Mouse (Mus musculus) embryonic facial prominence, embryonic 12.5 days (tissue): ENCODE results near the gene Pelp1. TPM values are rescaled to one million over a fixed set of nuclear protein-coding genes. Genes with fewer than 3 reads are reported as not detected.

Experiments used
- ATAC-seq: fragments of 200-750 bp; cut with Nextera tagmentation; 2 replicates; pipeline ENCODE4 v1.8.0; 2017; ENCODE audit not compliant: insufficient number of reproducible peaks, insufficient read depth, low FRiP score, low TSS enrichment
- H3K27ac ChIP-seq: fragments of 300-500 bp; sonication (generic); 2 replicates; pipeline ENCODE4 v1.5.1; 2016; ENCODE audit warnings: mild to moderate bottlenecking
- H3K27me3 ChIP-seq: fragments of 300-500 bp; sonication (generic); 2 replicates; pipeline ENCODE4 v1.6.1; 2016; ENCODE audit warnings: mild to moderate bottlenecking, moderate library complexity
- H3K36me3 ChIP-seq: fragments of 300-500 bp; sonication (generic); 2 replicates; pipeline ENCODE4 v1.6.1; 2016; ENCODE audit warnings: mild to moderate bottlenecking
- H3K4me1 ChIP-seq: fragments of 300-500 bp; sonication (generic); 2 replicates; pipeline ENCODE4 v1.6.1; 2016
- H3K4me2 ChIP-seq: fragments of 300-500 bp; sonication (generic); replicated peaks from 2 replicates; pipeline ENCODE4 v1.6.1; 2016; ENCODE audit warnings: mild to moderate bottlenecking, moderate library complexity
- H3K4me3 ChIP-seq: fragments of 300-500 bp; sonication (generic); 2 replicates; pipeline ENCODE4 v1.5.1; 2016; ENCODE audit warnings: mild to moderate bottlenecking
- H3K9ac ChIP-seq: fragments of 300-500 bp; sonication (generic); 2 replicates; pipeline ENCODE4 v1.6.1; 2016; ENCODE audit warnings: mild to moderate bottlenecking, moderate library complexity
- H3K9me3 ChIP-seq: fragments of 300-500 bp; sonication (generic); 2 replicates; pipeline ENCODE4 v1.6.1; 2016; ENCODE audit warnings: mild to moderate bottlenecking, moderate library complexity
- WGBS: fragments of 180-500 bp; shearing (Covaris S2); methylation state at CpG from one replicate; pipeline ENCODE4 v1.1.7; 2016; 5-methylcytosine and 5-hydroxymethylcytosine counted together
- polyA plus RNA-seq: library from polyadenylated mRNA; unstranded; fragments of >200 nt; fragmentation: Nextera tagmentation; extraction: Ambion mirVana; gene quantifications from 2 replicates; pipeline ENCODE4 v1.2.1, GENCODE M21; 2016

The Pelp1 gene
- polyA plus RNA-seq, result 41.9 and 46.4 TPM in 2 replicates

- under 1% methylated on average over 59 of the region's 59 CpGs for WGBS
- peak within 1 kb of the TSS; percentile 82 for H3K27ac ChIP-seq
Measured at GRCm38 (mm10) chr11:70409594-70410296, at the start of gene Pelp1. TSS of gene Pelp1 (minus strand) at chr11:70410031.

GRCm38 (mm10) chr11:70458688-70459600 is 49.1 kb upstream of the Pelp1 start, which contains the start of gene Zmynd15:
TSS of gene Zmynd15 (plus strand) at chr11:70459433.
- H3K4me3 ChIP-seq, result peak within 1 kb of the TSS; percentile 49
- no peaks in the 10 kb centered on the region for H3K9me3 ChIP-seq
- no peaks in the 10 kb centered on the region for H3K36me3 ChIP-seq
- ATAC-seq, result no peak
- peak within 1 kb of the TSS; percentile 60 for H3K9ac ChIP-seq
- H3K4me1 ChIP-seq, result 0 out of 2 replicates have a peak, but pooled peaks cover 4% of the 10 kb centered on the region
- 20% methylated on average over 31 of the region's 32 CpGs for WGBS
- H3K27me3 ChIP-seq, result peaks cover 46% of the 10 kb centered on the region
- H3K4me2 ChIP-seq, result peak within 1 kb of the TSS; percentile 91
- H3K27ac ChIP-seq, result no peak within 1 kb of the TSS

More at GRCm38 (mm10) chr11:70409594-70410296, at the start of gene Pelp1:
- peaks cover 7% of the 10 kb centered on the region; the same call in 1 of the 2 replicates for H3K36me3 ChIP-seq
- H3K27me3 ChIP-seq, result no peaks in the 10 kb centered on the region
- H3K9ac ChIP-seq, result peak within 1 kb of the TSS; percentile 99
- no peaks in the 10 kb centered on the region for H3K9me3 ChIP-seq
- peak within 1 kb of the TSS; percentile 85 for H3K4me2 ChIP-seq
- peak within 1 kb of the TSS; percentile 100 for H3K4me3 ChIP-seq
- H3K4me1 ChIP-seq, result peaks cover 18% of the 10 kb centered on the region
- ATAC-seq, result peak; percentile 98

- Histone ChIP-seq H3K27me3 (peaks cover 3% of the 10 kb centered on the region), H3K4me3 (no peak overlapping the region), H3K27ac (no peak overlapping the region), H3K4me2 (no peak overlapping the region; the same call in 1 of the 2 replicates), H3K4me1 (peaks cover 8% of the 10 kb centered on the region), H3K36me3 (peaks cover 5% of the 10 kb centered on the region; the same call in 1 of the 2 replicates), H3K9ac (no peak overlapping the region), H3K9me3 (no peaks in the 10 kb centered on the region)
- WGBS, result 83% methylated on average over 9 of the region's 9 CpGs
- ATAC-seq, result no peak
Measured at GRCm38 (mm10) chr11:70453261-70454044, 43.6 kb upstream of the Pelp1 start.

- under 1% methylated on average over 46 of the region's 46 CpGs for WGBS
Measured at GRCm38 (mm10) chr11:70451797-70452498, 42.1 kb upstream of the Pelp1 start, which contains the start of gene Med11. TSS of gene Med11 (plus strand) at chr11:70451919.

GRCm38 (mm10) chr11:70450926-70451325 is 41.1 kb upstream of the Pelp1 start:
- no peaks in the 10 kb centered on the region for H3K9me3 ChIP-seq
- H3K4me3 ChIP-seq, result no peak overlapping the region
- no peaks in the 10 kb centered on the region for H3K27me3 ChIP-seq
- WGBS, result 85% methylated on average over 2 of the region's 2 CpGs
- H3K4me1 ChIP-seq, result peaks cover 8% of the 10 kb centered on the region
- H3K27ac ChIP-seq, result no peak overlapping the region
- no peak overlapping the region for H3K4me2 ChIP-seq
- H3K36me3 ChIP-seq, result peaks cover 5% of the 10 kb centered on the region; the same call in 1 of the 2 replicates
- H3K9ac ChIP-seq, result no peak overlapping the region
- no peak for ATAC-seq

More at GRCm38 (mm10) chr11:70451797-70452498, 42.1 kb upstream of the Pelp1 start, which contains the start of gene Med11:
- peak within 1 kb of the TSS; percentile 97 for H3K27ac ChIP-seq
- ATAC-seq, result peak; percentile 99
- peak within 1 kb of the TSS; percentile 65 for H3K4me2 ChIP-seq
- peaks cover 5% of the 10 kb centered on the region; the same call in 1 of the 2 replicates for H3K36me3 ChIP-seq
- H3K9me3 ChIP-seq, result no peaks in the 10 kb centered on the region
- peak within 1 kb of the TSS; percentile 70 for H3K4me3 ChIP-seq
- H3K9ac ChIP-seq, result peak within 1 kb of the TSS; percentile 71
- H3K27me3 ChIP-seq, result no peaks in the 10 kb centered on the region
- H3K4me1 ChIP-seq, result peaks cover 8% of the 10 kb centered on the region

- no peaks in the 10 kb centered on the region for H3K27me3 ChIP-seq
- H3K9ac ChIP-seq, result no peak overlapping the region
- no peaks in the 10 kb centered on the region for H3K36me3 ChIP-seq
- H3K9me3 ChIP-seq, result no peaks in the 10 kb centered on the region
- no peak overlapping the region for H3K27ac ChIP-seq
- H3K4me1 ChIP-seq, result peaks cover under 1% of the 10 kb centered on the region
- ATAC-seq, result no peak
- H3K4me3 ChIP-seq, result no peak overlapping the region
- WGBS, result 73% methylated on average over 1 of the region's 1 CpGs
- no peak overlapping the region for H3K4me2 ChIP-seq
Measured at GRCm38 (mm10) chr11:70447373-70447772, 37.5 kb upstream of the Pelp1 start.

- H3K4me1 ChIP-seq, result no peaks in the 10 kb centered on the region
- no peak overlapping the region for H3K4me2 ChIP-seq
- H3K9me3 ChIP-seq, result no peaks in the 10 kb centered on the region
- WGBS, result 46% methylated on average over 3 of the region's 3 CpGs
- H3K27ac ChIP-seq, result no peak overlapping the region
- ATAC-seq, result no peak
- no peak overlapping the region for H3K4me3 ChIP-seq
- no peak overlapping the region for H3K9ac ChIP-seq
- peaks cover 6% of the 10 kb centered on the region; the same call in 1 of the 2 replicates for H3K36me3 ChIP-seq
- no peaks in the 10 kb centered on the region for H3K27me3 ChIP-seq
Measured at GRCm38 (mm10) chr11:70446756-70447155, 36.9 kb upstream of the Pelp1 start.

GRCm38 (mm10) chr11:70444667-70445066 is 34.8 kb upstream of the Pelp1 start:
- 78% methylated on average over 6 of the region's 6 CpGs for WGBS
- Histone ChIP-seq H3K27ac (no peak overlapping the region), H3K4me1 (no peaks in the 10 kb centered on the region), H3K9ac (no peak overlapping the region), H3K27me3 (no peaks in the 10 kb centered on the region), H3K4me3 (no peak overlapping the region), H3K9me3 (no peaks in the 10 kb centered on the region), H3K4me2 (no peak overlapping the region), H3K36me3 (peaks cover 22% of the 10 kb centered on the region)
- no peak for ATAC-seq

GRCm38 (mm10) chr11:70443964-70444363 is 34.1 kb upstream of the Pelp1 start:
- WGBS, result 86% methylated on average over 3 of the region's 3 CpGs
- H3K9ac ChIP-seq, result no peak overlapping the region
- no peak overlapping the region for H3K27ac ChIP-seq
- peaks cover 29% of the 10 kb centered on the region for H3K36me3 ChIP-seq
- no peak for ATAC-seq
- H3K4me3 ChIP-seq, result no peak overlapping the region
- H3K27me3 ChIP-seq, result no peaks in the 10 kb centered on the region
- H3K4me1 ChIP-seq, result no peaks in the 10 kb centered on the region
- H3K9me3 ChIP-seq, result no peaks in the 10 kb centered on the region
- no peak overlapping the region for H3K4me2 ChIP-seq

GRCm38 (mm10) chr11:70441882-70442281 is 32.1 kb upstream of the Pelp1 start:
- Histone ChIP-seq H3K4me1 (no peaks in the 10 kb centered on the region), H3K4me3 (no peak overlapping the region), H3K27ac (no peak overlapping the region), H3K4me2 (no peak overlapping the region), H3K9ac (no peak overlapping the region), H3K27me3 (no peaks in the 10 kb centered on the region), H3K9me3 (no peaks in the 10 kb centered on the region), H3K36me3 (peaks cover 48% of the 10 kb centered on the region)
- WGBS, result 91% methylated on average over 7 of the region's 7 CpGs
- ATAC-seq, result no peak
